Mouse (Mus musculus) liver, adult 2 months (tissue): ENCODE measurements at regions not wholly inside any gene's neighbourhood (a gene's known extent, or its start where the extent isn't known, plus 50 kb on each side); places are given as distances from the start of the nearest gene placed in this dataset.

Experiments
- DNase-seq: peaks from one replicate; pipeline ENCODE4 v3.0.0-alpha.2; 2011; ENCODE audit warnings: low read depth, low spot score; ENCODE audit errors: extremely low read depth
- H3K27ac ChIP-seq: fragments of 200-500 bp; replicated peaks from 2 replicates; pipeline ENCODE4 v1.5.1; 2012; ENCODE audit warnings: low read depth, mild to moderate bottlenecking, control low read depth, inconsistent platforms, low read length; ENCODE audit not compliant: insufficient read depth
- H3K27me3 ChIP-seq: fragments of 200-500 bp; 2 replicates; pipeline ENCODE4 v1.6.1; 2012; ENCODE audit warnings: mild to moderate bottlenecking, moderate library complexity, low read length, inconsistent platforms; ENCODE audit not compliant: control insufficient read depth, insufficient read depth
- H3K36me3 ChIP-seq: fragments of 200-500 bp; 2 replicates; pipeline ENCODE4 v1.6.1; 2012; ENCODE audit warnings: low read length, inconsistent platforms; ENCODE audit not compliant: control insufficient read depth, insufficient read depth
- H3K4me1 ChIP-seq: fragments of 200-500 bp; 2 replicates; pipeline ENCODE4 v1.6.1; 2011; ENCODE audit warnings: low read length; ENCODE audit not compliant: control insufficient read depth, insufficient read depth
- H3K4me3 ChIP-seq: fragments of 200-500 bp; 2 replicates; pipeline ENCODE4 v1.5.1; 2011; ENCODE audit warnings: low read depth, mild to moderate bottlenecking, control low read depth, low read length, moderate library complexity; ENCODE audit not compliant: insufficient read depth
- H3K79me2 ChIP-seq: fragments of 200-500 bp; 2 replicates; pipeline ENCODE4 v1.6.1; 2012; ENCODE audit warnings: inconsistent platforms, mild to moderate bottlenecking, low read length, moderate library complexity; ENCODE audit not compliant: control insufficient read depth, insufficient read depth
- H3K9ac ChIP-seq: fragments of 200-500 bp; 2 replicates; pipeline ENCODE4 v1.6.1; 2012; ENCODE audit warnings: low read depth, mild to moderate bottlenecking, control low read depth, inconsistent platforms, low read length
- CTCF ChIP-seq: fragments of 200-500 bp; IDR thresholded peaks from 2 replicates; pipeline ENCODE4 v1.5.1; 2011; ENCODE audit warnings: low read depth, low read length, control low read depth
- POLR2A ChIP-seq: fragments of 200-500 bp; IDR thresholded peaks from 2 replicates; pipeline ENCODE4 v1.6.1; 2011; ENCODE audit warnings: low read length, control low read depth; ENCODE audit not compliant: insufficient read depth; ENCODE audit errors: extremely low read depth
- WGBS: fragments of 180-500 bp; shearing (Covaris S2); methylation state at CpG from one replicate; pipeline ENCODE4 v1.1.7; 2018; 5-methylcytosine and 5-hydroxymethylcytosine counted together

DNA sequence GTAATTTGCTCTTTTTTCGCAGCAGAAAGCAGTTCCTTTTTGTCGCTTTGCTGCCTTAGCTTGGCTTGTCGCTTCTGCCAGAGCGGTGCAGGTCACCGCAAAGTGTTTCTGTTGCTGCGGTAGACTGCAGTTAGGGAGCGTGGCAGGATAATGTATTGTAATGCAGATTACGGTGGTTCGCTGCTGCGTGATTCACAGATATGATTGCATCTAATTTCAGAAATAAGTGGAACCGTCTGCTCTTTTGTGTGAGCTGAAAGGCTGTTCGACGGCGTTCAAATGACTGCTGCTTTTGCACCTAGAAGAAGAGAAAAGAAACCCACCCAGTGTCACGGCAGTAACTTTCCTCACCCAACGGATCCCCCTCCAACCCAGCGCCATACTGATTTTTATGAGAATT is 104.7 kb upstream of the Satb2 start:
- no peak overlapping the region for H3K27ac ChIP-seq
- no peaks in the 10 kb centered on the region for H3K4me1 ChIP-seq
- no peaks in the 10 kb centered on the region for H3K27me3 ChIP-seq
- H3K9ac ChIP-seq, result no peak overlapping the region
- no peaks in the 10 kb centered on the region for H3K79me2 ChIP-seq
- H3K36me3 ChIP-seq, result no peaks in the 10 kb centered on the region
- no peak overlapping the region for H3K4me3 ChIP-seq
- no peak for DNase-seq
- 89% methylated on average over 17 of the region's 17 CpGs for WGBS
- TF ChIP-seq POLR2A, result no peak
- TF ChIP-seq CTCF, result no peak

DNA sequence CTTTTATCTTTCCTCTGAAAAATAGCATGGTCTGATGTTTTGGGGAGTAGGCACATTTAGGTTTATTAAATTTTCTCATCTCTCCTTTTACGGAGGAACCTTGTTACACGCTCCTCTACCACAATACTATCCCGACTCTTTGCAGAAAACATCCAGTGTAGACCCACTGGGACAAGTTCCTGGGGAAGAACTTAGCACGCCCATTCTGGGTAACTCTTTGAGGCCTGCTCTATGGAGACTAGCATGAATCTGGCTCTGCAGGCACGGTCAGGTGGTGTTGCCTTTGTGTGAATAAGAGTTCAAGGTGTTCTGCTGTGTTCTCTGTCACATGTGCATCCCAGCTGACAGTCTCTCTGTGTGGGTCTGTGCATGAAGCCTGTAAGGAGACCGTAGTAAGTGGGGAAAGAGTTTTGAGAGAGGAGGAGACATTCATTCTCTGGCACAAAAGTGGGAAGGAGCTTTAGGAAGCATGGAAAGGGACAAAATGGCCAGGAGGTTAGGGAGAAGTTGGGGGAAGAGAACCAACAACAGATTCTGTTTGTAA is 105.2 kb upstream of the Satb2 start:
- TF ChIP-seq POLR2A, result no peak
- no peak for TF ChIP-seq CTCF

DNA sequence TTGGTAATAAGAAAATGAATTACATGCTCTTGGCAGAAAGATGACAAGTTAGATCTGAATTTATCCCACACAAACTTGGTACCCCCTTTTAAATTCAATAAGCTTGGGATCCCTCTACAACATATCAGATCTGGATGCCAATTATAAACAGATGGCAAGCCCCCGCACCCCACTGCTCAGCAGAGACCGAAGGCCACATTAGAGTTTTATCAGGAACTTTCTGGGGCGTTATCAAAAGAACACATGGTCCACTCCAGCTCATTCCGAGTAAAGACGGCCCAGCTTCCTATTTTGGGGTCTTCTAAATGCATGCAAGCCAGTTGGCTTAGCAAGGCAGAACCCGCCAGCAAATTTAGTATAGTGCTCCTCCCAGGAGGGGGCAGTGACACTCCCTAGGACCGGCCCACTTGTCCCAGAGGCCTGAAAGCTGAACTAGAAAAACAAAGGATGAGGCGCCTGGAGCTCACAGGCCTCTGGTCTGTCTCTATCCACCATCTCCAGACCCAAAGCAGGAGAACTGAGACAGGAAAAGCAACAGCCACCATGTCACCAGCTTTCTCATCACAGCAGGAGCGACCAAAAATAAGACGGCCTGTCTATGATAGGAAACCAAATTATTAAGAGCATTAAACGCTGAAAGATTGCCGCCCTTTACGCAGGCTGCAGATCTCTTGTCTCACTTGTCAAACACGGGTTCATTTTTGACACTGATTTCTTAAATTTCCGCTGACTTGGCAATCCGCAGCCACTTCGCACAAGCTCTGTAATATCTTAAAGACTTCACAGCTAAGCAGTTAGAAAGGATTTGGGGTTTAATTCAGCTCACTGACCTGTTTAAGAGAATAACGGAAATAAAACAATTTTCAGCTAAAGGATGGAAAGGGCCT is 117.2 kb upstream of the Satb2 start:
- Histone ChIP-seq H3K27me3 (no peaks in the 10 kb centered on the region), H3K9ac (no peak overlapping the region), H3K79me2 (no peaks in the 10 kb centered on the region), H3K36me3 (no peaks in the 10 kb centered on the region), H3K27ac (no peak overlapping the region), H3K4me3 (no peak overlapping the region), H3K4me1 (no peaks in the 10 kb centered on the region)
- WGBS, result 78% methylated on average over 18 of the region's 18 CpGs
- no peak for DNase-seq
- TF ChIP-seq POLR2A (no peak), CTCF (no peak)

More for the DNA sequence above, 105.2 kb upstream of the Satb2 start:
- H3K9ac ChIP-seq, result no peak overlapping the region
- WGBS, result 87% methylated on average over 6 of the region's 6 CpGs
- H3K79me2 ChIP-seq, result no peaks in the 10 kb centered on the region
- H3K4me1 ChIP-seq, result no peaks in the 10 kb centered on the region
- no peak overlapping the region for H3K27ac ChIP-seq
- H3K36me3 ChIP-seq, result no peaks in the 10 kb centered on the region
- no peak for DNase-seq
- H3K27me3 ChIP-seq, result no peaks in the 10 kb centered on the region
- no peak overlapping the region for H3K4me3 ChIP-seq

DNA sequence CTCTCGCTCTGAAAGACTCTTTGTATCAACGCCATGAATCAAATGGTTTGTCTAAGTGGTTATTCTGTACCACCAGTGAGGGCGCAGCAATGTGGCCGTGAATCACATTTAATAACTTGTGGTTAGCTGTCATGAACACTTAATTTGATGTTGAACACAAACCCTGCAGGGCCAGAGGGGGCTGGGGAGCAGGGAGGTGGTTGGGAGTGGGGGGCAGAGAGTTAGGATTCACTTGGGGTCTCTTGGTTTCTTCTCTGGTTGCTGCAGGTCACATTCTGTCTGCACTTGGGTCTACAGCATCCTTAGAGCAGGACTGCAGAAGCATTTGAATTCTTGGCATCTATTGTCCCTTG is 117.8 kb upstream of the Satb2 start:
- no peak overlapping the region for H3K27ac ChIP-seq
- no peaks in the 10 kb centered on the region for H3K27me3 ChIP-seq
- H3K4me3 ChIP-seq, result no peak overlapping the region
- WGBS, result 90% methylated on average over 4 of the region's 4 CpGs
- H3K36me3 ChIP-seq, result no peaks in the 10 kb centered on the region
- no peaks in the 10 kb centered on the region for H3K4me1 ChIP-seq
- TF ChIP-seq CTCF, result no peak
- no peak for TF ChIP-seq POLR2A
- no peaks in the 10 kb centered on the region for H3K79me2 ChIP-seq
- DNase-seq, result no peak
- H3K9ac ChIP-seq, result no peak overlapping the region

DNA sequence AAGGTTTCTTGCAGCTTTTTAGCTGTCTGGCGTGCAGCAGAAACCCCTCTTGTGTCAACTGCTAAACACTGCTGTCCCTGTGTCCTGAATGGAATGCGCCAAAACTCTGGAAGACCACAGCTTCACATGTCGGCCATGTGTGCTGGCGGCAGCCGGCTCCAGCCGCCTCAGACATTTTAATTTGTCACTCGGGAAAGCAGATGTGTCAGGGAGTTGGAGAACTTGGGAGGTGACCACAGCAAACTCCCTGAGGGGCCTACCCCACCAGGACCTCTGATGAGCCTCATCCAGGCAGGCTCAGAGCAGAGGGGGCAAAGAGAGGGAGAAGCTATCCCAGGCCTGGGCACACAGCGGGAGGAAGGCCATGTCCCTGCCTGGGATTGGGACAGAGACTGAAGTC is 118.3 kb upstream of the Satb2 start:
- no peak overlapping the region for H3K4me3 ChIP-seq
- no peaks in the 10 kb centered on the region for H3K79me2 ChIP-seq
- no peaks in the 10 kb centered on the region for H3K36me3 ChIP-seq
- no peak overlapping the region for H3K9ac ChIP-seq
- no peaks in the 10 kb centered on the region for H3K4me1 ChIP-seq
- no peaks in the 10 kb centered on the region for H3K27me3 ChIP-seq
- TF ChIP-seq CTCF (no peak), POLR2A (no peak)
- no peak overlapping the region for H3K27ac ChIP-seq
- WGBS, result 83% methylated on average over 8 of the region's 8 CpGs
- no peak for DNase-seq

DNA sequence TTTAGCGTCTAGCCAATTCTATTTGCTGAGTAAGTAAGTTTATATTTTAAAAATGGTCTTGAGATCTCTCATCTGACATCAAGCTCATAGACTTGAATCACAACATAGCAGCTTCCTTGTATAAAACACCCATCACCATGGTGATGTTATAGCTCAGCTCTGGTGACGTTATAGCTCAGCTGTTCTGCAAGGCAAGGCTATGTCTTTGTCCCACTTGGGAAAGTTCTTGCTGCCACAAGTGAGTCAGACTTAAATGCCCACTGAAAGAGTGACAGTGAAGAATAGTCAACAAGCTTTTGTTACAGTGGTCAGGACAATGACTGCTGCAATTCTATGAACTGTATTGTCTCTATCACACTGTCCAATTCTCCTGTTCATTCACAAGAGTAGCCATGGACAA is 122.2 kb upstream of the Satb2 start:
- WGBS, result 86% methylated on average over 2 of the region's 2 CpGs
- no peak overlapping the region for H3K27ac ChIP-seq
- H3K27me3 ChIP-seq, result no peaks in the 10 kb centered on the region
- DNase-seq, result no peak
- H3K9ac ChIP-seq, result no peak overlapping the region
- no peaks in the 10 kb centered on the region for H3K4me1 ChIP-seq
- no peak overlapping the region for H3K4me3 ChIP-seq
- H3K36me3 ChIP-seq, result no peaks in the 10 kb centered on the region
- H3K79me2 ChIP-seq, result no peaks in the 10 kb centered on the region
- no peak for TF ChIP-seq CTCF
- TF ChIP-seq POLR2A, result no peak
